Mouse (Mus musculus): ENCODE measurements at regions not wholly inside any gene's neighbourhood (a gene's known extent, or its start where the extent isn't known, plus 50 kb on each side); places are given as distances from the start of the nearest gene placed in this dataset.
A peak's percentile ranks its signal among the peaks of the same experiment; 100 is the strongest.

DNA sequence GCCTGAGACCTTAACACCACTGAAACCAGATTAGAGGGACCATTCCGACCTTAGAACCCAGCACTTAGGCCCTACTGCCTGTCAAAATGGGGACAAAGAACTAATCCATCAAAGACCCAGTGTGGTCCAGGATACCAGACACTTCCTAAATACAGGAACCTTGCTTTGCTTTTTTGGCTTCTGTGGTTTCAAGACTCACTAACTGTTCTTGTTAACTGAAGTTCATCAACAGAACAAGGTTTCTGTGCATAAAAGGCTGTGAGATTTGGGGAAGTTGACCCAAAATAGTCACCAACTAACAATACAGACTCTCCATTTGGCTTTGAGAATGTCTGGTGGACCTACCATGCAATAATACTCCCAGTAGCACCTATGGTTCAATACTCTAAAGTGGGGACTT lies 56.4 kb upstream of the Arglu1 start:
- DNase-seq: no peak

DNA sequence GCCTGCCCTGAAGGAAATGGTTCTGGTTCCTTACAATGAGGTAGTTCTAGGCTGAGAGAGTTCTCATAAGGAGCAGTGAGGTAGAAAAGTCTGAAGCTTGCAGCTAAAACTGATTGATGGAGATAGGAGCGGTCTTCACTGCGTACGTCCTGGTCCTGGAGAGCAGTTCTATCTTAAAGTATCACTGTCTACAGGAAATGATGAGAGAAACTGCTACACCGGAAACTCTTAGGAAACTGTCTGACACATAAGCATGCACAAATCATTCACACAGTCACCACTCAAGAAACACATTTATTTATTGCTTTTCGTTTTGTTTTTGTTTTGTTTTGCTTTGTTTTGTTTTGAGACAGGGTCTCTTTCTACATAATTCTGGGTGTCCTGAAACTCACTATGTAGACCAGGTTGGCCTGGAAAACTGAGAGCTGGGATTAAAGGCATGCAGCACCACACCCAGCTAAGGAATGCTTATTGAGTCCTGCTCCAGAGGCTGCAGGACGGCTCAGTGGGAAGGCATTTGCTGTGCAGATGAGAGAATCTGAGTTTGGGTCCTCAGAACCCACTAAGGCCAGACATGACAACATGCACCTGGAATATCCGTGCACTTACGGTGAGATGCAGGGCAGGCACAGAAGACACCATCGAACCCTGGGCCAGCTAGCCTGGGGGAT lies 55.4 kb upstream of the Arglu1 start:
- DNase-seq: peak in 1 of 2 experiments; percentile 12

All from kidney, postnatal 36 days (tissue).